Mouse (Mus musculus) ES-E14 (cell line): Measurements from ENCODE around the gene A930009A15Rik.

Source experiments
- HCFC1 ChIP-seq: IDR thresholded peaks from 2 replicates; pipeline ENCODE4 v1.6.1; 2012; ENCODE audit warnings: low read length, inconsistent platforms, borderline replicate concordance; ENCODE audit not compliant: insufficient read depth
- MAFK ChIP-seq: IDR thresholded peaks from 2 replicates; pipeline ENCODE4 v1.6.1; 2014; ENCODE audit warnings: mild to moderate bottlenecking, low read depth, low read length, inconsistent platforms; ENCODE audit not compliant: insufficient read depth
- ZC3H11A ChIP-seq: IDR thresholded peaks from 2 replicates; pipeline ENCODE4 v1.6.1; 2012; ENCODE audit warnings: low read depth, mild to moderate bottlenecking, inconsistent platforms, low read length, borderline replicate concordance
- ZNF384 ChIP-seq: IDR thresholded peaks from 2 replicates; pipeline ENCODE4 v1.6.1; 2012; ENCODE audit warnings: low read depth, low read length, inconsistent platforms

DNA sequence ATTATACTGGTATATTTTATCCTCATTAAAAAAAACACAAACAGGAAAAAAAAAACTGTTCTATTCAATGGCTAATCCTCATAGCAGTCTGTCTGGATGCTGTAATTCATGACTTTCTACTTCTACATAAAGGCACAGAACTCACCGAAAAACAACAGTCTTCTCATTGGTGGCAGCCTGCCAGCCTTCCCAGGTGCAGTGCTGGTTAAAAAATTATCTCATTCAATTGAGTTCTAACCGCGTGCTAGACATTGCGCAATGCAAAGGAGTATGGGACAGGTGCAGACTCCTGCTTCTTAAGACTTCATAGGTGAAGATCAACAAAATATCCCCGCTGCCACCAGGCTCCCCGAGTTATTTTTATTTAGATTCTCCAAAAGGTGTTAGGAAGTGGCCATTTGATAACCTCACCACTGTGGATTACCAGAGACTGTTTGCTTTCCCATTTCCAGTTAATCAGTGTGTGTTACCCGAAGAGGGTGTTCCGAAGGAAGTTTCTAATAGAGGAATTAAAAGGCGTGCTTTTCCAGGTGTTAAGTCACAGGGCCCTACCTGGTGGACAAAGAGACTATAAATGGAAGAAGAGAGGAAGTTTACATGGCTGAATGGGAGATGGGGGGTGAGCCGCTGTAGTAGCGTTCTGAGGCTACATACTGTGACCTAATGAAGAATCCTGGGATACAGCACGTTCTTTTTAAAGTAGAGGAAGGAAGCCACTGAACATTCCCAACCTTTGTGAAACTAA is 8.5 kb upstream of the A930009A15Rik start:
- no peak for TF ChIP-seq HCFC1
- TF ChIP-seq ZNF384 = no peak
- no peak for TF ChIP-seq MAFK
- no peak for TF ChIP-seq ZC3H11A
